Mouse (Mus musculus): ENCODE data around the gene Ifitm2.

- TF ChIP-seq CTCF (IDR thresholded peaks at IDR 0.05; ENCODE audit: extremely low read depth, insufficient read length, insufficient replicate concordance, low read depth, low read length) (no peak), POLR2A (IDR thresholded peaks at IDR 0.05; ENCODE audit: low read depth, low read length) (no peak; the same call in 1 of the 2 replicates)
These were observed 33.3 kb downstream of the Ifitm2 start for GRCm38 (mm10) chr7:140922398-140923069.

Measured in small intestine, adult 2 months (tissue).